Mouse (Mus musculus): ENCODE measurements at regions not wholly inside any gene's neighbourhood (a gene's known extent, or its start where the extent isn't known, plus 50 kb on each side); places are given as distances from the start of the nearest gene placed in this dataset.

GRCm38 (mm10) chr12:32640591-32640990, 178.8 kb upstream of the Nampt start:
- DNase-seq (ENCODE audit: low read depth, low spot score): no peak

- no peak for DNase-seq (ENCODE audit: low read depth, low spot score)
Measured at GRCm38 (mm10) chr12:32642493-32642892, 176.9 kb upstream of the Nampt start.

GRCm38 (mm10) chr12:32653096-32653495, 166.2 kb upstream of the Nampt start:
- no peak for DNase-seq (ENCODE audit: low read depth, low spot score)

- no peak for DNase-seq (ENCODE audit: low read depth, low spot score)
Measured at GRCm38 (mm10) chr12:32656194-32656593, 163.2 kb upstream of the Nampt start.

GRCm38 (mm10) chr12:32661782-32662413, 157.4 kb upstream of the Nampt start:
- no peak for DNase-seq (ENCODE audit: low read depth, low spot score)

GRCm38 (mm10) chr12:32666040-32666439, 153.3 kb upstream of the Nampt start:
- no peak for DNase-seq (ENCODE audit: low read depth, low spot score)

- DNase-seq (ENCODE audit: low read depth, low spot score): no peak
Measured at GRCm38 (mm10) chr12:32677908-32678307, 141.4 kb upstream of the Nampt start.

GRCm38 (mm10) chr12:32678756-32679155, 140.6 kb upstream of the Nampt start:
- DNase-seq (ENCODE audit: low read depth, low spot score): no peak

- no peak for DNase-seq (ENCODE audit: low read depth, low spot score)
Measured at GRCm38 (mm10) chr12:32681910-32682309, 137.4 kb upstream of the Nampt start.

GRCm38 (mm10) chr12:32683375-32683774, 136.0 kb upstream of the Nampt start:
- no peak for DNase-seq (ENCODE audit: low read depth, low spot score)

- no peak for DNase-seq (ENCODE audit: low read depth, low spot score)
Measured at GRCm38 (mm10) chr12:32685788-32686385, 133.5 kb upstream of the Nampt start.

- DNase-seq (ENCODE audit: low read depth, low spot score): no peak
Measured at GRCm38 (mm10) chr12:32689361-32689760, 130.0 kb upstream of the Nampt start.

- no peak for DNase-seq (ENCODE audit: low read depth, low spot score)
Measured at GRCm38 (mm10) chr12:32690096-32690495, 129.2 kb upstream of the Nampt start.

- DNase-seq (ENCODE audit: low read depth, low spot score): no peak
Measured at GRCm38 (mm10) chr12:32692081-32692819, 127.1 kb upstream of the Nampt start.

GRCm38 (mm10) chr12:32692962-32693361, 126.4 kb upstream of the Nampt start:
- no peak for DNase-seq (ENCODE audit: low read depth, low spot score)

- no peak for DNase-seq (ENCODE audit: low read depth, low spot score)
Measured at GRCm38 (mm10) chr12:32693678-32694077, 125.7 kb upstream of the Nampt start.

- no peak for DNase-seq (ENCODE audit: low read depth, low spot score)
Measured at GRCm38 (mm10) chr12:32696832-32697231, 122.5 kb upstream of the Nampt start.

GRCm38 (mm10) chr12:32709188-32709587, 110.2 kb upstream of the Nampt start:
- DNase-seq (ENCODE audit: low read depth, low spot score): no peak

GRCm38 (mm10) chr12:32717129-32717921, 102.0 kb upstream of the Nampt start:
- no peak for DNase-seq (ENCODE audit: low read depth, low spot score)

- no peak for DNase-seq (ENCODE audit: low read depth, low spot score)
Measured at GRCm38 (mm10) chr12:32719203-32719602, 100.1 kb upstream of the Nampt start.

- no peak for DNase-seq (ENCODE audit: low read depth, low spot score)
Measured at GRCm38 (mm10) chr12:32724451-32725188, 94.7 kb upstream of the Nampt start.

Data from embryo, embryonic 11.5 days (tissue).